Mouse (Mus musculus): ENCODE measurements around the gene Pxk. TPM values are rescaled to one million over a fixed set of nuclear protein-coding genes. Genes with fewer than 3 reads are reported as not detected.
"Not testable (repeated sequence)": the region's sequence is repeated elsewhere in the genome, so short reads cannot be mapped to it uniquely, and the experiment has no call there.

The Pxk gene
- polyA plus RNA-seq, 1 experiment from 2014 or later = 67.9 TPM

DNA sequence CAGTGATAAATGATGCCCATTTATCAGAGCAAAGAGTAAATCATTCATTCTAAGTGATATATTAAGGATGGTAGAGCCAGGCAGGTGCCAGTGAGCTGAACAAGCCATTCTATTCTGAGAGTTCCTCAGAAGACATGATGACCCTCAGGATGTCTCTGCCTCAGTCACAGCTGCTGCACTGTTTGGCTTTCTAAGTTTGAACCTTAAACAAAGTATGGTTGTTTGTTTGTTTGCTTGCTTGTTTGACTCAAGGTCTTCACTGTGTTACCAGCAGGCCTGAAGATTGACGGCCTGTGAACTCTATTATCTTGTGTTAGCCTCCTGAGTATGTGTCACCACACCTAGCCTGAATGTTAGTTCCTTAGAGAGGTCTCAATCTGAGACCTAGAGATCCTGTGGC is 16.7 kb downstream of the Pxk start:
- Histone ChIP-seq H3K9me3 (ENCODE audit: control insufficient read depth, low read length) (no peaks in the 10 kb centered on the region), H3K4me3 (ENCODE audit: low read length) (no peak overlapping the region), H3K9ac (ENCODE audit: low read depth, low read length) (no peak overlapping the region), H3K27me3 (replicated peaks; ENCODE audit: control insufficient read depth, insufficient read depth, low read length) (no peaks in the 10 kb centered on the region), H3K4me1 (ENCODE audit: control insufficient read depth, insufficient read depth, low read depth, low read length) (no peaks in the 10 kb centered on the region), H3K4me2 (ENCODE audit: low read length) (no peak overlapping the region), H3K27ac (ENCODE audit: low read depth, low read length) (no peak overlapping the region), H3K36me3 (ENCODE audit: control insufficient read depth, insufficient read depth, low read length) (no peaks in the 10 kb centered on the region)
- 83% methylated on average over 1 of the region's 1 CpGs for WGBS
- no peak for ATAC-seq

DNA sequence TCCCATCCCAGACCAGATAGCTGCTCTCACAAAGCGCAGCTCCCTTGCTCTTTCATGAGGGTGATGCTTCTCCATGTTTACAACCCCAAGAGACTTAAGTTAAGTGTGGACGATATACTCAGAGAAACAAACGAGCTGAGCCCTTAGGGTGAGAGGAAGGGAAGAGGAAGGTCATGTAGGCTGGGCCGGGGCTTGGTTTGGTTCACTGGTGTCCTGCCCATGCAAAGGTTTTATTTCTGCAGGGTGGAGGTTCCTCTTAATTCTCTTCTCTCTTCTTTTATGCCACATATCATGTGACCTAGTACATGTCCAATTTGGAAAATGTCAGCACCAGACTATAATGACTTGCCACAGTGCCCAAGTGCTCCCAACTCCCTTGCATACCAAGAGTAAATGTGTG is 17.8 kb downstream of the Pxk start:
- H3K4me2 ChIP-seq (ENCODE audit: low read length) = no peak overlapping the region
- H3K36me3 ChIP-seq (ENCODE audit: control insufficient read depth, insufficient read depth, low read length) = no peaks in the 10 kb centered on the region; the same call in 1 of the 2 replicates
- no peaks in the 10 kb centered on the region for H3K9me3 ChIP-seq (ENCODE audit: control insufficient read depth, low read length)
- H3K27me3 ChIP-seq (replicated peaks; ENCODE audit: control insufficient read depth, insufficient read depth, low read length) = no peaks in the 10 kb centered on the region
- WGBS = 81% methylated on average over 4 of the region's 4 CpGs
- H3K4me3 ChIP-seq (ENCODE audit: low read length) = no peak overlapping the region
- ATAC-seq = no peak
- no peaks in the 10 kb centered on the region for H3K4me1 ChIP-seq (ENCODE audit: control insufficient read depth, insufficient read depth, low read depth, low read length)
- no peak overlapping the region for H3K9ac ChIP-seq (ENCODE audit: low read depth, low read length)
- H3K27ac ChIP-seq (ENCODE audit: low read depth, low read length) = no peak overlapping the region

DNA sequence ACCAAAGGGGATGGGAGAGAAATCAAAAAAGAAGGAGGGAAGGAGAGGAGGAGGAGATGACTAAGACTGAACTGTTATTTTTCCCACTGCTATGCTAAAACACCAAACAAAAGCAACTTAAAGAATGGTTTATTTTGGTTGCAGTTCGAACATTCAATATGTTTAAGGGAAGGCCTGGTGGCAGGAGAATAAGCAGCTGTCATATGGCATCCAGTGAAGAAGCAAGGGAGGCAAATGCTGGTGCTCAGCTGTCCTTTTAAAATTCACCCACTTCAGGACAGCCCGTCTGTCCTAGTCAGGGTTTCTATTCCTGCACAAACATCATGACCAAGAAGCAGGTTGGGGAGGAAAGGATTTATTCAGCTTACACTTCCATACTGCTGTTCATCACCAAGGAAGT is 19.4 kb downstream of the Pxk start:
- H3K4me2 ChIP-seq (ENCODE audit: low read length) = no peak overlapping the region
- H3K4me1 ChIP-seq (ENCODE audit: control insufficient read depth, insufficient read depth, low read depth, low read length) = no peaks in the 10 kb centered on the region
- ATAC-seq = no peak
- H3K9ac ChIP-seq (ENCODE audit: low read depth, low read length) = no peak overlapping the region
- H3K27ac ChIP-seq (ENCODE audit: low read depth, low read length) = no peak overlapping the region
- H3K9me3 ChIP-seq (ENCODE audit: control insufficient read depth, low read length) = no peaks in the 10 kb centered on the region
- H3K4me3 ChIP-seq (ENCODE audit: low read length) = no peak overlapping the region
- H3K36me3 ChIP-seq (ENCODE audit: control insufficient read depth, insufficient read depth, low read length) = peaks cover 6% of the 10 kb centered on the region
- H3K27me3 ChIP-seq (replicated peaks; ENCODE audit: control insufficient read depth, insufficient read depth, low read length) = no peaks in the 10 kb centered on the region
- 84% methylated on average over 2 of the region's 2 CpGs for WGBS

DNA sequence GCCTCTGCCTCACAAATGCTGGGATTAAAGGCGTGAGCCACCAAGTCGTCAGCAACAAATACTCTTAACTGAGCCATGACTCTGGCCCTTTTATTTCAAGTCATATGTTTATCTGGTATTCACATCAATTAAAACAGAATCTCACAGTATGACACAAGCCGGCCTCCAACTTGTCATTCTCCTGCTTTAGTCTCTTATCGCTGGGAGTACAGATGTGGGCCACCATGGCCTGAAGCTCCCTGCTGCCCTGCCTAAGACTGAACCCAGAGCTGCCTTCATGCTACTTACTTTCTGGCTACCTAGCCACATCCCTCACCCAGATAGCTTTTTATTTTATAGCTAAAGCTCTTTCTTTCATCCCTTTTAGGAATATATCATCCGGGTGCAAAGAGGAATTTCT is 21.4 kb downstream of the Pxk start:
- no peak overlapping the region for H3K4me2 ChIP-seq (ENCODE audit: low read length)
- no peak overlapping the region for H3K27ac ChIP-seq (ENCODE audit: low read depth, low read length)
- H3K4me3 ChIP-seq (ENCODE audit: low read length) = no peak overlapping the region
- H3K36me3 ChIP-seq (ENCODE audit: control insufficient read depth, insufficient read depth, low read length) = peaks cover 13% of the 10 kb centered on the region
- H3K9ac ChIP-seq (ENCODE audit: low read depth, low read length) = no peak overlapping the region
- no peak for ATAC-seq
- H3K27me3 ChIP-seq (replicated peaks; ENCODE audit: control insufficient read depth, insufficient read depth, low read length) = no peaks in the 10 kb centered on the region
- no peaks in the 10 kb centered on the region for H3K9me3 ChIP-seq (ENCODE audit: control insufficient read depth, low read length)
- no peaks in the 10 kb centered on the region for H3K4me1 ChIP-seq (ENCODE audit: control insufficient read depth, insufficient read depth, low read depth, low read length)
- WGBS = 86% methylated on average over 5 of the region's 5 CpGs

DNA sequence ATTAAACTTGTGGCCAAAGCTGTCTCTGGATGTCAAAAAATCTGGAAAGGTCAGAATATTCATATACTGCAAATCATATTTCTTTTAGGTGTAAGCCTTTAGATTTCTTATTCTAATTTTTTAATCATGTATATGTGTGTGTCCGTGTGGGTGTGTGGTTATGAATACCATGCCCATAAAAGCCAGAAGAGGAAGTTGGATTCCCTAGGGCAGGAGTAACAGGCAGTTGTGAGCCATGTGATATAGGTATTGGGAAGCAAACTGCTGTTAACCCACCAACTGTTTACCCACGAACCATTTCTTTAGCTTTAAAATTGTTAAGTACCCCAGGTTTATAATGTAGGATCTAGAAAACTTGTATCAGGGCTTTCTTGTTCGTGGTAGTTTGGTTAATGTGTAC is 21.9 kb downstream of the Pxk start:
- H3K4me1 ChIP-seq (ENCODE audit: control insufficient read depth, insufficient read depth, low read depth, low read length) = no peaks in the 10 kb centered on the region
- no peaks in the 10 kb centered on the region for H3K9me3 ChIP-seq (ENCODE audit: control insufficient read depth, low read length)
- no peak overlapping the region for H3K4me3 ChIP-seq (ENCODE audit: low read length)
- WGBS = 87% methylated on average over 3 of the region's 3 CpGs
- H3K36me3 ChIP-seq (ENCODE audit: control insufficient read depth, insufficient read depth, low read length) = peaks cover 13% of the 10 kb centered on the region
- H3K4me2 ChIP-seq (ENCODE audit: low read length) = no peak overlapping the region
- ATAC-seq = no peak
- no peaks in the 10 kb centered on the region for H3K27me3 ChIP-seq (replicated peaks; ENCODE audit: control insufficient read depth, insufficient read depth, low read length)
- no peak overlapping the region for H3K9ac ChIP-seq (ENCODE audit: low read depth, low read length)
- H3K27ac ChIP-seq (ENCODE audit: low read depth, low read length) = no peak overlapping the region

DNA sequence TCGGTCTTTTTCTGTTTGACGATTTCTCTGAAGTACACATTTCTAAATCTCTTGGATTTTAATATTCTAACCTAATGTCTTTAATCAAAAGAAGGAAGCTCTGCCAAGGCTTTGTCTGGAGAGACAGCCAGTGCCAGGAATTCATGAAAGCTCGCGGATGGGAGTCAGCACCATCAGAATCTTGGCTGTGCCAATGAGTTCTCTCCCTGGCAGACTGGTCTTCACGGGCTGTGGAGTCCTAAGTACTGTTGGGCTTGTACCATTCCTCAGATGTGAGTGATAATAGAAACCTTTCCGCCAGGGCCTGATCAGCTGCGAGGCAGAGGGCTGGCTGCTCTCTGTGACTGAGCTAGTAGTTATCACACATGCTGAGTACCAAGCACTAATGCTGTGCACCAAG is 25.1 kb downstream of the Pxk start:
- no peak overlapping the region for H3K4me3 ChIP-seq (ENCODE audit: low read length)
- H3K9ac ChIP-seq (ENCODE audit: low read depth, low read length) = no peak overlapping the region
- H3K27me3 ChIP-seq (replicated peaks; ENCODE audit: control insufficient read depth, insufficient read depth, low read length) = no peaks in the 10 kb centered on the region
- H3K27ac ChIP-seq (ENCODE audit: low read depth, low read length) = no peak overlapping the region
- H3K4me2 ChIP-seq (ENCODE audit: low read length) = no peak overlapping the region
- no peak for ATAC-seq
- WGBS = 85% methylated on average over 7 of the region's 7 CpGs
- H3K36me3 ChIP-seq (ENCODE audit: control insufficient read depth, insufficient read depth, low read length) = peaks cover 18% of the 10 kb centered on the region
- no peaks in the 10 kb centered on the region for H3K9me3 ChIP-seq (ENCODE audit: control insufficient read depth, low read length)
- no peaks in the 10 kb centered on the region for H3K4me1 ChIP-seq (ENCODE audit: control insufficient read depth, insufficient read depth, low read depth, low read length)

DNA sequence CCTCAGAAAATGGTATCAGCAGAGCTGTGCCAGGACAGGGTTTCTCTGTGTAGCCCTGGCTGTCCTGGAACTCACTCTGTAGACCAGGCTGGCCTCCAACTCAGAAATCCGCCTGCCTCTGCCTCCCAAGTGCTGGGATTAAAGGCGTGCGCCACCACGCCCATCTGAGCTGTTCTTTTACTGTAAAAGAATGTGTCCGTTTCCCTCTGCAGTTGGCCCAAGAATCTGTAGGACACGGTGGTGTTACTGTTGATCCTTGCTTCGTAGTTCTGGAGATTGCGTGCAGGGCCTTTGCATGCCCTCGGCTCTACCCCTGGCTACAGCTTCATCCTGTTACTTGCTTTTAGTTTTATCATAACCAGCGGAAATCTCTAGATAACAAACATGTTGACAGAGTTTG is 25.6 kb downstream of the Pxk start:
- H3K9ac ChIP-seq (ENCODE audit: low read depth, low read length); H3K4me1 ChIP-seq (ENCODE audit: control insufficient read depth, insufficient read depth, low read depth, low read length); H3K27me3 ChIP-seq (replicated peaks; ENCODE audit: control insufficient read depth, insufficient read depth, low read length); H3K9me3 ChIP-seq (ENCODE audit: control insufficient read depth, low read length); ATAC-seq; H3K4me3 ChIP-seq (ENCODE audit: low read length); H3K27ac ChIP-seq (ENCODE audit: low read depth, low read length); H3K4me2 ChIP-seq (ENCODE audit: low read length): not testable (repeated sequence)
- 96% methylated on average over 10 of the region's 10 CpGs for WGBS
- peaks cover 18% of the 10 kb centered on the region for H3K36me3 ChIP-seq (ENCODE audit: control insufficient read depth, insufficient read depth, low read length)

DNA sequence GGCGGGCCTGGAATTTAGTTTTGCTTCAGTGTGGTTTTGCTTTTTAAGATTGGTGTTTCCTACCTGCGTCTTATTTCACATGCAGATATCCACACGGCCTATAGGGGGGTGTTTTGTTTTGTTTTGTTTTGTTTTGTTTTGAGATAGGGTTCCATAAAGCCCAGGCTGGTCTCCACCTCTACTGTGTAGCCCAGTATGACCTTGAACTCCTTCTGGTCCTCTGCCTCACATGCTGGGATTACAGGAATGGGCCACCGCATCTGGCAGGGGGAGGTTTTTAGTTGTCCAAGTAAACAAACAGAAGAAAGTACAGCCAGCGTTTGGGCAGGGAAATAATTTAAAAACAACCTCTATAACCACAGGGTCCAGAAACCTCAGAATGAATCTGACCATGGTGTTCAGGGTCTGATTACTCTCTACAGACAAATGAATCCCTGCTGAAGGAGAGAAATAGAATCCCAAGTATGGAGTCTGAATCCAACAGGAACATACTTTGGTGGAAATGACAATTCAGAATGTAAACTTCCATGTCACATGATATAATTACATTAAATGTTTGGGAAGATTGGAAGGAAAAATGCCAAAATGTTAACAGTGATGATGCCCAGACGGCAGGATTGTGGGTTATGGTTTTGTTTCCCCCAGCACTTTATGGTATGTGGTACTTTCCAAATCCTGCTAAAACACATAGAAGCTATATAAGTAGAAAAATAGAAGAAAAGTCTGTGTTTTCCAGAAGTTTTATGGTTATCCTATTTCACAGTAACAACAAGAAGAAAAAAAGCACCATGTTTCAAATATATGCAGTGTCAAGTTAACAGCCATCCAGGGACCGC is 26.3 kb downstream of the Pxk start:
- Histone ChIP-seq H3K36me3 (ENCODE audit: control insufficient read depth, insufficient read depth, low read length) (peaks cover 18% of the 10 kb centered on the region), H3K9me3 (ENCODE audit: control insufficient read depth, low read length) (no peaks in the 10 kb centered on the region), H3K27me3 (replicated peaks; ENCODE audit: control insufficient read depth, insufficient read depth, low read length) (no peaks in the 10 kb centered on the region), H3K4me1 (ENCODE audit: control insufficient read depth, insufficient read depth, low read depth, low read length) (no peaks in the 10 kb centered on the region), H3K4me2 (ENCODE audit: low read length) (no peak overlapping the region), H3K4me3 (ENCODE audit: low read length) (no peak overlapping the region), H3K27ac (ENCODE audit: low read depth, low read length) (no peak overlapping the region), H3K9ac (ENCODE audit: low read depth, low read length) (no peak overlapping the region)
- 87% methylated on average over 7 of the region's 7 CpGs for WGBS
- no peak for ATAC-seq

DNA sequence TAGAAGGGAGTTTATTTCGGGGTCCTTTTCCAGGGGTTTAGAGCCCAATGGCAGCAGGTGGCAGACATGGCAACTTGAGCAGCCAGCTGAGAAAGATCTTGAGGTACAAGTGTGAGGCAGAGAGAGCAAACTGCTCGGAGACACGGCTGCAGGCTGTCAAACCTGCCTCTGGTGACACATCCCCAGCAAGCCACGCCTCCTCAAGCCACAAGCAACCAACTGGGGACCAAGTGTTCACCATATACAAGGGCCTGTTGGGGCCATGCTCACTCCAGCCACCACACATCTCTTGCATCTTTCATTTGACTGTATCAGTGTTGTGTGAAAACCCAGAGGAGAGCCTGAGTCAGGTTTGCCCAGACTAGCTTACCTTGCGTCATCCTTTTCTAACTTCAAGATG is 30.0 kb downstream of the Pxk start:
- 73% methylated on average over 5 of the region's 5 CpGs for WGBS
- H3K9me3 ChIP-seq (ENCODE audit: control insufficient read depth, low read length) = no peaks in the 10 kb centered on the region
- no peaks in the 10 kb centered on the region for H3K27me3 ChIP-seq (replicated peaks; ENCODE audit: control insufficient read depth, insufficient read depth, low read length)
- no peak for ATAC-seq
- no peaks in the 10 kb centered on the region for H3K4me1 ChIP-seq (ENCODE audit: control insufficient read depth, insufficient read depth, low read depth, low read length)
- H3K4me3 ChIP-seq (ENCODE audit: low read length) = no peak overlapping the region
- no peak overlapping the region for H3K27ac ChIP-seq (ENCODE audit: low read depth, low read length)
- 0 out of 2 replicates have a peak, but pooled peaks cover 21% of the 10 kb centered on the region for H3K36me3 ChIP-seq (ENCODE audit: control insufficient read depth, insufficient read depth, low read length)
- H3K9ac ChIP-seq (ENCODE audit: low read depth, low read length) = no peak overlapping the region
- no peak overlapping the region for H3K4me2 ChIP-seq (ENCODE audit: low read length)

Data from hindbrain, embryonic 16.5 days (tissue).